Mouse (Mus musculus): ENCODE data around the gene Snx33. TPM values are rescaled to one million over a fixed set of nuclear protein-coding genes. Genes with fewer than 3 reads are reported as not detected.
"Not testable (repeated sequence)": the region's sequence is repeated elsewhere in the genome, so short reads cannot be mapped to it uniquely, and the experiment has no call there.

Gene Snx33
- polyA plus RNA-seq, 1 experiment, result 3.4 TPM

DNA sequence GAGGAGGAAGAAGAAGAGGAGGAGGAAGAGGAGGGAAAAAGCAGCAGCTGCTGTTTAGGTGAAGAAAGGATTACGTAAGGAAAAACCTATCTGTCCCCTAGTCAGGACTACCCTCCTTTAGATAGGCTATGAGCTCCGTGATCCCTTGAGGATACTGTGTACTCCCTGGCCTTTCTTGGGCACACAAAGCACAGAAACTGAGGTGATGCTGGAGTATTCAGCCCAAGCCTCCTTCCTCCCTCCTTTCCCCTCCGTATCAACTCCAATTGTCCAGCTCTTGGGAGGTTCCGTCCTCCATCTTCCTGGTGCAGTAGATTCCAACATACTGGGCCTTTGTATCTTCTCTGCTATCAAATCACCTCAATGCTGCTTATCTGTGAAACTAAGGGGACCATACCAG lies 5.4 kb downstream of the Snx33 start:
- TF ChIP-seq POLR2A (IDR thresholded peaks at IDR 0.05; ENCODE audit: borderline replicate concordance, control insufficient read depth, low read depth, low read length) (no peak), CTCF (IDR thresholded peaks at IDR 0.05; ENCODE audit: control insufficient read depth, insufficient read depth, low read length) (no peak)
- no peaks in the 10 kb centered on the region for H3K4me1 ChIP-seq (ENCODE audit: control insufficient read depth, insufficient read depth, low read length)
- H3K27ac ChIP-seq (ENCODE audit: control insufficient read depth, insufficient read depth, low read depth, low read length, poor library complexity), result no peak overlapping the region
- WGBS, result 87% methylated on average over 4 of the region's 4 CpGs
- H3K4me3 ChIP-seq (replicated peaks; ENCODE audit: control insufficient read depth, low read depth, low read length), result no peak overlapping the region

DNA sequence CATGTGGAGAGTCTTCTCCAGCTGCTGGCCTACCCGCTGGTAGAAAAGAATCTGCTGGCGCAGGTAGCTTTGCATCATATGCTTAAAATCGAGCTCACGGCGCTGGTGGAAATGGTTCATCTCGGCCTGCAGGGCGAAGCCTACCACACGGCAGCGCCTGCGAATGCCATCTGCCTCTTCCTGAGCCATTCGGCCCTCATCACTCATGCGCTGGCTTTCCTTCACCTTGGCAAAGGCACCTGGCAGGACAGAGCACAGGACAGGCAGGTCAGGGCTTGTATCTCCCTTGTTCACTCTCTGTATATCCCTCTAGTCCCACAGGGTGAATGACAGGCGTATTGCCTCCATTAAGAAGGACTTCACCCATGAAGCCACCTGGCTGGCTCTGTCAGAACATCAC lies 9.7 kb downstream of the Snx33 start:
- Histone ChIP-seq H3K4me3 (replicated peaks; ENCODE audit: control insufficient read depth, low read depth, low read length) (no peak overlapping the region), H3K27ac (ENCODE audit: control insufficient read depth, insufficient read depth, low read depth, low read length, poor library complexity) (no peak overlapping the region), H3K4me1 (ENCODE audit: control insufficient read depth, insufficient read depth, low read length) (no peaks in the 10 kb centered on the region)
- TF ChIP-seq CTCF (IDR thresholded peaks at IDR 0.05; ENCODE audit: control insufficient read depth, insufficient read depth, low read length), result no peak
- TF ChIP-seq POLR2A (IDR thresholded peaks at IDR 0.05; ENCODE audit: borderline replicate concordance, control insufficient read depth, low read depth, low read length), result no peak
- WGBS, result 90% methylated on average over 13 of the region's 13 CpGs

DNA sequence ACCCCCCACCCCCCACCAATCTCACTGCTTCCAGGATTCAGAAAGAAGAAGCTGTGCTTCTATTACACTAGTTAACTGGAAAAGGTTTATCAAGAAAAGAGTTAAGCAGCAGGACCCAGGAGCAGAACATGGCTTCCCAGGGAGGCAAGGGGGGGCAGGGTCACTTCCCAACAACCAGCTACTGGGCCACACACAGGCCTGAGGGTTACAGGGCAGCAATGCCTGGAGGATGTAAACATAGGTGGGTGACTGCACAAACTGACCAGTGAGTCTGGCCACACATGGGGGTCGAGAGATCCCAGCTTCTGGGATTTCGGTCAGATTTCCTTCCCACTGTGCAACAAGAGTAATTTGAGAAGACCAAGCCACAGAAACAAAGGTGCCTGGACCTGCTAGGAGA lies 11.0 kb downstream of the Snx33 start:
- no peaks in the 10 kb centered on the region for H3K4me1 ChIP-seq (ENCODE audit: control insufficient read depth, insufficient read depth, low read length)
- TF ChIP-seq POLR2A (IDR thresholded peaks at IDR 0.05; ENCODE audit: borderline replicate concordance, control insufficient read depth, low read depth, low read length) (no peak), CTCF (IDR thresholded peaks at IDR 0.05; ENCODE audit: control insufficient read depth, insufficient read depth, low read length) (no peak)
- WGBS, result 86% methylated on average over 2 of the region's 2 CpGs
- H3K4me3 ChIP-seq (replicated peaks; ENCODE audit: control insufficient read depth, low read depth, low read length), result no peak overlapping the region
- no peak overlapping the region for H3K27ac ChIP-seq (ENCODE audit: control insufficient read depth, insufficient read depth, low read depth, low read length, poor library complexity)

GRCm38 (mm10) chr9:56915695-56916410 lies 12.3 kb downstream of the Snx33 start:
- no peaks in the 10 kb centered on the region for H3K4me1 ChIP-seq (ENCODE audit: control insufficient read depth, insufficient read depth, low read length)
- no peak overlapping the region for H3K27ac ChIP-seq (ENCODE audit: control insufficient read depth, insufficient read depth, low read depth, low read length, poor library complexity)
- no peak for TF ChIP-seq CTCF (IDR thresholded peaks at IDR 0.05; ENCODE audit: control insufficient read depth, insufficient read depth, low read length)
- no peak for TF ChIP-seq POLR2A (IDR thresholded peaks at IDR 0.05; ENCODE audit: borderline replicate concordance, control insufficient read depth, low read depth, low read length)
- WGBS, result 74% methylated on average over 5 of the region's 5 CpGs
- H3K4me3 ChIP-seq (replicated peaks; ENCODE audit: control insufficient read depth, low read depth, low read length), result no peak overlapping the region

GRCm38 (mm10) chr9:56915116-56915515 lies 13.1 kb downstream of the Snx33 start:
- TF ChIP-seq POLR2A (IDR thresholded peaks at IDR 0.05; ENCODE audit: borderline replicate concordance, control insufficient read depth, low read depth, low read length), result no peak
- no peak for TF ChIP-seq CTCF (IDR thresholded peaks at IDR 0.05; ENCODE audit: control insufficient read depth, insufficient read depth, low read length)
- Histone ChIP-seq H3K27ac (ENCODE audit: control insufficient read depth, insufficient read depth, low read depth, low read length, poor library complexity) (no peak overlapping the region), H3K4me3 (replicated peaks; ENCODE audit: control insufficient read depth, low read depth, low read length) (no peak overlapping the region), H3K4me1 (ENCODE audit: control insufficient read depth, insufficient read depth, low read length) (no peaks in the 10 kb centered on the region)
- WGBS, result 91% methylated on average over 1 of the region's 1 CpGs

- no peak overlapping the region for H3K4me3 ChIP-seq (replicated peaks; ENCODE audit: control insufficient read depth, low read depth, low read length)
- TF ChIP-seq POLR2A (IDR thresholded peaks at IDR 0.05; ENCODE audit: borderline replicate concordance, control insufficient read depth, low read depth, low read length) (no peak), CTCF (IDR thresholded peaks at IDR 0.05; ENCODE audit: control insufficient read depth, insufficient read depth, low read length) (no peak)
- WGBS, result 87% methylated on average over 9 of the region's 9 CpGs
Observed at GRCm38 (mm10) chr9:56913991-56914390, 14.2 kb downstream of the Snx33 start.

GRCm38 (mm10) chr9:56911017-56911416 lies 17.2 kb downstream of the Snx33 start:
- no peak overlapping the region for H3K4me3 ChIP-seq (replicated peaks; ENCODE audit: control insufficient read depth, low read depth, low read length)
- TF ChIP-seq POLR2A (IDR thresholded peaks at IDR 0.05; ENCODE audit: borderline replicate concordance, control insufficient read depth, low read depth, low read length) (no peak), CTCF (IDR thresholded peaks at IDR 0.05; ENCODE audit: control insufficient read depth, insufficient read depth, low read length) (no peak)
- H3K27ac ChIP-seq (ENCODE audit: control insufficient read depth, insufficient read depth, low read depth, low read length, poor library complexity), result no peak overlapping the region
- whole genome bisulfite sequencing, result 55% methylated on average over 1 of the region's 1 CpGs
- H3K4me1 ChIP-seq (ENCODE audit: control insufficient read depth, insufficient read depth, low read length), result no peaks in the 10 kb centered on the region; the same call in 1 of the 2 replicates

More at GRCm38 (mm10) chr9:56913991-56914390, 14.2 kb downstream of the Snx33 start:
- Histone ChIP-seq H3K4me1 (ENCODE audit: control insufficient read depth, insufficient read depth, low read length) (no peaks in the 10 kb centered on the region), H3K27ac (ENCODE audit: control insufficient read depth, insufficient read depth, low read depth, low read length, poor library complexity) (no peak overlapping the region)

DNA sequence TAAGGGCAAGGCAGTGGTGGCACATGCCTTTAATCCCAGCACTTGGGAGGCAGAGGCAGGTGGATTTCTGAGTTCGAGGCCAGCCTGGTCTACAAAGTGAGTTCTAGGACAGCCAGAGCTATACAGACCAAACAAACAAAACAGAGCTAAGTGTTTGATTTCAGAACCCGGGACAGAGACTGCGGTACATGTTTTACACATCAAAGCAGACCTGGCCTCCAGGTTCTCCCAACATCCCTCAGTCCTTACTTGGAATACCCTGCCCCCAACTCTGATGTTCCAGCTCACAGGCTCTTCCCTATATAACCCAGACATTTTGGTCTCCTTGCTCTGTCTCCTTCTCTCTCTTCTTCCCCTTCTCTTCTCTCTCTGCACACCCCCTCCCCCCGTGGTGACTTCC lies 18.2 kb downstream of the Snx33 start:
- H3K27ac ChIP-seq (ENCODE audit: control insufficient read depth, insufficient read depth, low read depth, low read length, poor library complexity); H3K4me3 ChIP-seq (replicated peaks; ENCODE audit: control insufficient read depth, low read depth, low read length); H3K4me1 ChIP-seq (ENCODE audit: control insufficient read depth, insufficient read depth, low read length): not testable (repeated sequence)
- WGBS, result 56% methylated on average over 4 of the region's 4 CpGs

- no peak overlapping the region for H3K27ac ChIP-seq (ENCODE audit: control insufficient read depth, insufficient read depth, low read depth, low read length, poor library complexity)
- no peaks in the 10 kb centered on the region; the same call in 1 of the 2 replicates for H3K4me1 ChIP-seq (ENCODE audit: control insufficient read depth, insufficient read depth, low read length)
- no peak overlapping the region for H3K4me3 ChIP-seq (replicated peaks; ENCODE audit: control insufficient read depth, low read depth, low read length)
- 62% methylated on average over 9 of the region's 9 CpGs for WGBS
- TF ChIP-seq POLR2A (IDR thresholded peaks at IDR 0.05; ENCODE audit: borderline replicate concordance, control insufficient read depth, low read depth, low read length), result no peak
- no peak for TF ChIP-seq CTCF (IDR thresholded peaks at IDR 0.05; ENCODE audit: control insufficient read depth, insufficient read depth, low read length)
Observed at GRCm38 (mm10) chr9:56907549-56907948, 20.6 kb downstream of the Snx33 start.

Data from bone marrow, adult 2 months (tissue).